Mouse (Mus musculus) CH12.LX (cell line): ENCODE measurements around the gene Cdc45. TPM values are rescaled to one million over a fixed set of nuclear protein-coding genes. Genes with fewer than 3 reads are reported as not detected.

Experiments used
- DNase-seq: peaks from one replicate; pipeline ENCODE4 v3.0.0-alpha.2; 2013; ENCODE audit errors: extremely low read depth
- H3K27ac ChIP-seq: 2 replicates; pipeline ENCODE4 v1.5.1; 2012; ENCODE audit warnings: low read depth, mild to moderate bottlenecking, control low read depth, moderate library complexity; ENCODE audit not compliant: insufficient read depth
- H3K27me3 ChIP-seq: replicated peaks from 2 replicates; pipeline ENCODE3; 2012; ENCODE audit warnings: inconsistent platforms
- H3K36me3 ChIP-seq, 2 experiments: replicated peaks in 1 of 2; 2 replicates each; pipeline versions ENCODE3 to v1.6.1; 2012; ENCODE audit warnings: inconsistent platforms in 1 of 2, low read length in 1 of 2, mild to moderate bottlenecking in 1 of 2, mixed read lengths in 1 of 2, moderate library complexity in 1 of 2; ENCODE audit not compliant: control insufficient read depth in 1 of 2, insufficient read depth in 1 of 2
- H3K4me1 ChIP-seq, 2 experiments: 2 replicates each; pipeline ENCODE4 v1.6.1; 2012; ENCODE audit warnings: inconsistent platforms in 1 of 2, moderate library complexity in 1 of 2; ENCODE audit not compliant: insufficient read depth in 2 of 2, control insufficient read depth in 1 of 2
- H3K4me2 ChIP-seq: 2 replicates; pipeline ENCODE4 v1.6.1; 2012; ENCODE audit warnings: low read depth, mild to moderate bottlenecking, control low read depth; ENCODE audit not compliant: poor library complexity, insufficient read depth, severe bottlenecking
- H3K4me3 ChIP-seq, 3 experiments: fragments of 150-350 bp in 1 of 3; sonication (generic) in 1 of 3; replicated peaks in 1 of 3; 2 replicates each; pipeline versions ENCODE3 to v1.5.1; 2011 to 2012; ENCODE audit warnings: low read depth in 2 of 3, low read length in 2 of 3, mild to moderate bottlenecking in 2 of 3, moderate library complexity in 2 of 3, control low read depth in 1 of 3, improper control_type of control experiment in 1 of 3, inconsistent platforms in 1 of 3, mixed read lengths in 1 of 3; ENCODE audit not compliant: poor library complexity in 1 of 3
- H3K79me2 ChIP-seq: replicated peaks from 2 replicates; pipeline ENCODE4 v1.6.1; 2012; ENCODE audit warnings: mild to moderate bottlenecking, moderate library complexity; ENCODE audit not compliant: control insufficient read depth, poor library complexity, insufficient read depth, severe bottlenecking; ENCODE audit errors: extremely low read depth
- H3K9ac ChIP-seq: 2 replicates; pipeline ENCODE4 v1.6.1; 2012; ENCODE audit warnings: low read depth, mild to moderate bottlenecking, control low read depth, moderate library complexity; ENCODE audit not compliant: insufficient read depth
- H3K9me3 ChIP-seq: replicated peaks from 2 replicates; pipeline ENCODE3; 2012; ENCODE audit warnings: low read length, inconsistent platforms, mixed read lengths
- BHLHE40 ChIP-seq: IDR thresholded peaks from 2 replicates; pipeline ENCODE4 v1.6.1; 2011; ENCODE audit warnings: mild to moderate bottlenecking, low read depth, low read length, improper control_type of control experiment
- CHD1 ChIP-seq: IDR thresholded peaks from 2 replicates; pipeline ENCODE4 v1.6.1; 2012; ENCODE audit warnings: low read depth, low read length, improper control_type of control experiment, inconsistent platforms
- CTCF ChIP-seq, 2 experiments: IDR thresholded peaks in 1 of 2; conservative IDR thresholded peaks in 1 of 2; 2 replicates each; pipeline ENCODE4 v1.5.1; 2011 to 2012; ENCODE audit warnings: low read depth in 2 of 2, low read length in 2 of 2, improper control_type of control experiment in 1 of 2, inconsistent platforms in 1 of 2, mild to moderate bottlenecking in 1 of 2, moderate library complexity in 1 of 2
- ELF1 ChIP-seq: IDR thresholded peaks from 2 replicates; pipeline ENCODE4 v1.6.1; 2014; ENCODE audit warnings: low read depth, mild to moderate bottlenecking, inconsistent platforms, low read length, improper control_type of control experiment
- EP300 ChIP-seq: IDR thresholded peaks from 2 replicates; pipeline ENCODE4 v1.6.1; 2011; ENCODE audit warnings: low read length, improper control_type of control experiment
- IRF4 ChIP-seq: IDR thresholded peaks from 2 replicates; pipeline ENCODE4 v1.6.1; 2014; ENCODE audit warnings: low read depth, mild to moderate bottlenecking, inconsistent platforms, low read length, improper control_type of control experiment
- JUN ChIP-seq: IDR thresholded peaks from 2 replicates; pipeline ENCODE4 v1.6.1; 2011; ENCODE audit warnings: low read depth, mild to moderate bottlenecking, low read length, improper control_type of control experiment, moderate library complexity; ENCODE audit not compliant: insufficient read depth
- KAT2A ChIP-seq: IDR thresholded peaks from 2 replicates; pipeline ENCODE4 v1.6.1; 2012; ENCODE audit warnings: low read length, improper control_type of control experiment, inconsistent platforms; ENCODE audit not compliant: insufficient replicate concordance
- MAFK ChIP-seq: IDR thresholded peaks from 2 replicates; pipeline ENCODE4 v1.6.1; 2011; ENCODE audit warnings: low read length, improper control_type of control experiment; ENCODE audit not compliant: insufficient replicate concordance
- MAX ChIP-seq: IDR thresholded peaks from 2 replicates; pipeline ENCODE4 v1.6.1; 2011; ENCODE audit warnings: low read length, improper control_type of control experiment
- MAZ ChIP-seq: IDR thresholded peaks from 2 replicates; pipeline ENCODE4 v1.6.1; 2012; ENCODE audit warnings: low read depth, mild to moderate bottlenecking, inconsistent platforms, low read length, improper control_type of control experiment, moderate library complexity
- MEF2A ChIP-seq: IDR thresholded peaks from 2 replicates; pipeline ENCODE4 v1.6.1; 2014; ENCODE audit warnings: low read depth, mild to moderate bottlenecking, inconsistent platforms, low read length, improper control_type of control experiment, borderline replicate concordance
- MXI1 ChIP-seq: IDR thresholded peaks from 2 replicates; pipeline ENCODE4 v1.6.1; 2011; ENCODE audit warnings: mild to moderate bottlenecking, low read depth, low read length, improper control_type of control experiment
- MYC ChIP-seq: IDR thresholded peaks from 2 replicates; pipeline ENCODE4 v1.6.1; 2011; ENCODE audit warnings: low read depth, mild to moderate bottlenecking, improper control_type of control experiment, low read length
- PAX5 ChIP-seq: IDR thresholded peaks from 2 replicates; pipeline ENCODE4 v1.6.1; 2012; ENCODE audit warnings: low read length, inconsistent platforms, mixed read lengths
- POLR2A ChIP-seq: IDR thresholded peaks from 2 replicates; pipeline ENCODE4 v1.6.1; 2011; ENCODE audit warnings: low read depth, mild to moderate bottlenecking, improper control_type of control experiment, low read length
- RAD21 ChIP-seq: IDR thresholded peaks from 2 replicates; pipeline ENCODE4 v1.6.1; 2011; ENCODE audit warnings: low read depth, mild to moderate bottlenecking, low read length, improper control_type of control experiment, moderate library complexity
- SIN3A ChIP-seq: IDR thresholded peaks from 2 replicates; pipeline ENCODE4 v1.6.1; 2012; ENCODE audit warnings: low read length, improper control_type of control experiment, inconsistent platforms
- SMC3 ChIP-seq: IDR thresholded peaks from 2 replicates; pipeline ENCODE4 v1.6.1; 2011; ENCODE audit warnings: low read depth, low read length, improper control_type of control experiment
- ZKSCAN1 ChIP-seq: IDR thresholded peaks from 2 replicates; pipeline ENCODE4 v1.6.1; 2012; ENCODE audit warnings: low read depth, inconsistent platforms, low read length, improper control_type of control experiment, borderline replicate concordance
- ZMIZ1 ChIP-seq: IDR thresholded peaks from 2 replicates; pipeline ENCODE4 v1.6.1; 2012; ENCODE audit warnings: low read depth, mild to moderate bottlenecking, inconsistent platforms, low read length, improper control_type of control experiment
- dilution Hi-C: fragments of 300-500 bp; cut with MboI; formaldehyde crosslinking; loops from 2 replicates; pipeline ENCODE4 v1.14.3; 2020; ENCODE audit warnings: low sequenced_read_pairs; ENCODE audit not compliant: extremely low pct_unique_long_range_greater_than_20kb, extremely low pct_ligation_motif_present
- in situ Hi-C: fragments of 300-500 bp; cut with MboI; formaldehyde crosslinking; loops from 3 replicates; pipeline ENCODE4 v1.14.3; 2019; ENCODE audit warnings: low sequenced_read_pairs, low pct_ligation_motif_present, low pct_unique_long_range_greater_than_20kb, mixed read lengths
- polyA plus RNA-seq: library from polyadenylated mRNA; unstranded; fragments of >175 nt; gene quantifications from 2 replicates; pipeline ENCODE4 v1.2.1, GENCODE M21; 2012; ENCODE audit warnings: low read depth; ENCODE audit not compliant: insufficient read length
- total RNA-seq, 2 experiments: library from RNA; depleted of rRNA; stranded (reverse); fragments of 300-350 nt in 1 of 2; fragments of >200 nt in 1 of 2; gene quantifications; 2 replicates each; pipeline ENCODE4 v1.2.3; 2012 to 2014

The Cdc45 gene
- total and polyA plus RNA-seq, 3 experiments = 117 to 144 (median 136) TPM

- Histone ChIP-seq H3K36me3 (no peaks in the 10 kb centered on the region), H3K4me1 (no peaks in the 10 kb centered on the region), H3K4me2 (no peak overlapping the region), H3K27me3 (no peaks in the 10 kb centered on the region), H3K9me3 (no peaks in the 10 kb centered on the region), H3K27ac (no peak overlapping the region), H3K9ac (no peak overlapping the region)
- no peak for DNase-seq
- in situ Hi-C loops (no loop called here), dilution Hi-C loops (no loop called here)
- no peak for TF ChIP-seq MXI1
- TF ChIP-seq ZMIZ1 = no peak
- no peak for TF ChIP-seq RAD21
- no peak for TF ChIP-seq MEF2A
- no peak for TF ChIP-seq CTCF (conservative IDR thresholded peaks at IDR 0.05 in 1 of 2, IDR thresholded peaks at IDR 0.05 in 1 of 2; ENCODE audit: low read depth in 2 of 2, low read length in 2 of 2)
- no peak for TF ChIP-seq KAT2A
- no peak for TF ChIP-seq ZKSCAN1
- no peak for TF ChIP-seq MAFK
- TF ChIP-seq, all 38 proteins: peak for 0
- no peaks in the 10 kb centered on the region for H3K79me2 ChIP-seq
- H3K4me3 ChIP-seq = no peak overlapping the region
These were observed 60.7 kb downstream of the Cdc45 start for GRCm38 (mm10) chr16:18751101-18751500.

GRCm38 (mm10) chr16:18746268-18747122 is 65.3 kb downstream of the Cdc45 start:
- no peak overlapping the region for H3K9ac ChIP-seq
- no peaks in the 10 kb centered on the region for H3K9me3 ChIP-seq
- DNase-seq = no peak
- no peaks in the 10 kb centered on the region for H3K27me3 ChIP-seq
- dilution Hi-C loops (no loop called here), in situ Hi-C loops (no loop called here)
- H3K36me3 ChIP-seq = no peaks in the 10 kb centered on the region
- peaks cover 0 to 7% of the 10 kb centered on the region in 2 experiments; a peak in 2 of 4 replicates for H3K4me1 ChIP-seq
- no peak overlapping the region for H3K4me3 ChIP-seq
- H3K79me2 ChIP-seq = no peaks in the 10 kb centered on the region
- H3K4me2 ChIP-seq = no peak overlapping the region
- no peak overlapping the region for H3K27ac ChIP-seq
- TF ChIP-seq MAZ (no peak), MYC (no peak), SMC3 (no peak), KAT2A (no peak), POLR2A (no peak), CHD1 (no peak), IRF4 (no peak), PAX5 (no peak), JUN (no peak), ZKSCAN1 (no peak), BHLHE40 (no peak), ELF1 (no peak), EP300 (no peak), SIN3A (no peak), MAX (no peak)
